Mouse (Mus musculus): ENCODE data around the gene Erich4. TPM values are rescaled to one million over a fixed set of nuclear protein-coding genes. Genes with fewer than 3 reads are reported as not detected.
A peak's percentile ranks its signal among the peaks of the same experiment; 100 is the strongest.

The Erich4 gene
- polyA plus RNA-seq, 1 experiment from 2014 or later = not detected

GRCm38 (mm10) chr7:25637099-25637498 lies 21.4 kb upstream of the Erich4 start:
- Histone ChIP-seq H3K27me3 (ENCODE audit: insufficient read depth, poor library complexity, severe bottlenecking) (no peaks in the 10 kb centered on the region), H3K4me1 (replicated peaks) (no peaks in the 10 kb centered on the region), H3K9me3 (no peaks in the 10 kb centered on the region), H3K4me3 (no peak overlapping the region), H3K36me3 (peaks cover 55% of the 10 kb centered on the region), H3K27ac (no peak overlapping the region)
- no peak for DNase-seq (ENCODE audit: low spot score)
- 91% methylated on average over 5 of the region's 5 CpGs for WGBS

- Histone ChIP-seq H3K9me3 (no peaks in the 10 kb centered on the region), H3K27ac (no peak overlapping the region), H3K27me3 (ENCODE audit: insufficient read depth, poor library complexity, severe bottlenecking) (no peaks in the 10 kb centered on the region), H3K36me3 (peaks cover 57% of the 10 kb centered on the region), H3K4me1 (replicated peaks) (no peaks in the 10 kb centered on the region), H3K4me3 (no peak overlapping the region)
- WGBS = 65% methylated on average over 3 of the region's 3 CpGs
- no peak for DNase-seq (ENCODE audit: low spot score)
Observed at GRCm38 (mm10) chr7:25636373-25636772, 20.7 kb upstream of the Erich4 start.

- Histone ChIP-seq H3K4me3 (no peak overlapping the region), H3K4me1 (replicated peaks) (peaks cover 6% of the 10 kb centered on the region), H3K36me3 (peaks cover 60% of the 10 kb centered on the region), H3K9me3 (no peaks in the 10 kb centered on the region), H3K27me3 (ENCODE audit: insufficient read depth, poor library complexity, severe bottlenecking) (peaks cover 16% of the 10 kb centered on the region), H3K27ac (no peak overlapping the region)
- WGBS = 90% methylated on average over 5 of the region's 5 CpGs
- no peak for DNase-seq (ENCODE audit: low spot score)
Observed at GRCm38 (mm10) chr7:25632679-25633078, 17.0 kb upstream of the Erich4 start.

GRCm38 (mm10) chr7:25628323-25628620 lies 12.6 kb upstream of the Erich4 start:
- no peak for DNase-seq (ENCODE audit: low spot score)
- H3K36me3 ChIP-seq = peaks cover 62% of the 10 kb centered on the region
- peak overlapping the region; percentile 47; the same call in 1 of the 2 replicates for H3K4me3 ChIP-seq
- H3K27ac ChIP-seq = 0 out of 2 replicates have a peak overlapping the region, but pooled peaks have one; percentile 53
- H3K4me1 ChIP-seq (replicated peaks) = peaks cover 18% of the 10 kb centered on the region
- 64% methylated on average over 8 of the region's 8 CpGs for WGBS
- peaks cover 27% of the 10 kb centered on the region for H3K27me3 ChIP-seq (ENCODE audit: insufficient read depth, poor library complexity, severe bottlenecking)
- H3K9me3 ChIP-seq = no peaks in the 10 kb centered on the region

GRCm38 (mm10) chr7:25627431-25628322 lies 12.0 kb upstream of the Erich4 start:
- Histone ChIP-seq H3K27ac (peak overlapping the region; percentile 63), H3K4me3 (peak overlapping the region; percentile 47), H3K27me3 (ENCODE audit: insufficient read depth, poor library complexity, severe bottlenecking) (peaks cover 27% of the 10 kb centered on the region), H3K36me3 (peaks cover 59% of the 10 kb centered on the region), H3K9me3 (no peaks in the 10 kb centered on the region), H3K4me1 (replicated peaks) (peaks cover 18% of the 10 kb centered on the region)
- peak; percentile 51 for DNase-seq (ENCODE audit: low spot score)
- 17% methylated on average over 38 of the region's 38 CpGs for WGBS

GRCm38 (mm10) chr7:25626509-25627430 lies 11.1 kb upstream of the Erich4 start, which contains the start of gene B3gnt8:
B3gnt8 (plus strand) TSS chr7:25626654.
- peaks cover 18% of the 10 kb centered on the region for H3K4me1 ChIP-seq (replicated peaks)
- H3K27ac ChIP-seq = peak within 1 kb of the TSS; percentile 63
- peaks cover 56% of the 10 kb centered on the region for H3K36me3 ChIP-seq
- DNase-seq (ENCODE audit: low spot score) = no peak
- H3K27me3 ChIP-seq (ENCODE audit: insufficient read depth, poor library complexity, severe bottlenecking) = peaks cover 27% of the 10 kb centered on the region
- 21% methylated on average over 28 of the region's 29 CpGs for WGBS
- H3K9me3 ChIP-seq = no peaks in the 10 kb centered on the region
- H3K4me3 ChIP-seq = peak within 1 kb of the TSS; percentile 47

GRCm38 (mm10) chr7:25625594-25626250 lies 10.0 kb upstream of the Erich4 start:
- Histone ChIP-seq H3K36me3 (peaks cover 54% of the 10 kb centered on the region), H3K9me3 (no peaks in the 10 kb centered on the region), H3K27ac (no peak overlapping the region), H3K4me1 (replicated peaks) (peaks cover 18% of the 10 kb centered on the region), H3K4me3 (no peak overlapping the region), H3K27me3 (ENCODE audit: insufficient read depth, poor library complexity, severe bottlenecking) (peaks cover 27% of the 10 kb centered on the region)
- WGBS = 76% methylated on average over 10 of the region's 10 CpGs
- no peak for DNase-seq (ENCODE audit: low spot score)

GRCm38 (mm10) chr7:25624851-25625250 lies 9.2 kb upstream of the Erich4 start:
- WGBS = 77% methylated on average over 5 of the region's 5 CpGs
- Histone ChIP-seq H3K36me3 (peaks cover 47% of the 10 kb centered on the region), H3K4me3 (no peak overlapping the region), H3K27ac (no peak overlapping the region), H3K9me3 (no peaks in the 10 kb centered on the region), H3K4me1 (replicated peaks) (peaks cover 23% of the 10 kb centered on the region), H3K27me3 (ENCODE audit: insufficient read depth, poor library complexity, severe bottlenecking) (peaks cover 27% of the 10 kb centered on the region)
- no peak for DNase-seq (ENCODE audit: low spot score)

GRCm38 (mm10) chr7:25623857-25624370 lies 8.2 kb upstream of the Erich4 start:
- H3K27me3 ChIP-seq (ENCODE audit: insufficient read depth, poor library complexity, severe bottlenecking) = peaks cover 24% of the 10 kb centered on the region
- H3K4me3 ChIP-seq = no peak overlapping the region
- H3K27ac ChIP-seq = no peak overlapping the region
- DNase-seq (ENCODE audit: low spot score) = no peak
- H3K36me3 ChIP-seq = peaks cover 40% of the 10 kb centered on the region
- no peaks in the 10 kb centered on the region for H3K9me3 ChIP-seq
- peaks cover 28% of the 10 kb centered on the region for H3K4me1 ChIP-seq (replicated peaks)
- WGBS = 92% methylated on average over 11 of the region's 11 CpGs

GRCm38 (mm10) chr7:25620751-25621150 lies 5.1 kb upstream of the Erich4 start:
- WGBS = 88% methylated on average over 11 of the region's 11 CpGs

GRCm38 (mm10) chr7:25620101-25620500 lies 4.4 kb upstream of the Erich4 start:
- Histone ChIP-seq H3K27me3 (ENCODE audit: insufficient read depth, poor library complexity, severe bottlenecking) (peaks cover 5% of the 10 kb centered on the region; the same call in 1 of the 2 replicates), H3K4me3 (peak overlapping the region; percentile 59), H3K27ac (no peak overlapping the region), H3K9me3 (no peaks in the 10 kb centered on the region), H3K4me1 (replicated peaks) (peaks cover 13% of the 10 kb centered on the region; the same call in 1 of the 2 replicates), H3K36me3 (peaks cover 34% of the 10 kb centered on the region)
- DNase-seq (ENCODE audit: low spot score) = no peak
- WGBS = 95% methylated on average over 5 of the region's 5 CpGs

More at GRCm38 (mm10) chr7:25620751-25621150, 5.1 kb upstream of the Erich4 start:
- H3K9me3 ChIP-seq = no peaks in the 10 kb centered on the region
- H3K4me1 ChIP-seq (replicated peaks) = peaks cover 13% of the 10 kb centered on the region; the same call in 1 of the 2 replicates
- DNase-seq (ENCODE audit: low spot score) = no peak
- no peak overlapping the region for H3K4me3 ChIP-seq
- peaks cover 40% of the 10 kb centered on the region for H3K36me3 ChIP-seq
- peaks cover 5% of the 10 kb centered on the region; the same call in 1 of the 2 replicates for H3K27me3 ChIP-seq (ENCODE audit: insufficient read depth, poor library complexity, severe bottlenecking)
- H3K27ac ChIP-seq = no peak overlapping the region

GRCm38 (mm10) chr7:25619722-25619991 lies 4.0 kb upstream of the Erich4 start:
- peak overlapping the region; percentile 59 for H3K4me3 ChIP-seq
- WGBS = 22% methylated on average over 5 of the region's 5 CpGs
- H3K27ac ChIP-seq = peak overlapping the region; percentile 67
- peaks cover 29% of the 10 kb centered on the region for H3K36me3 ChIP-seq
- no peak for DNase-seq (ENCODE audit: low spot score)
- no peaks in the 10 kb centered on the region for H3K9me3 ChIP-seq
- H3K4me1 ChIP-seq (replicated peaks) = peaks cover 13% of the 10 kb centered on the region; the same call in 1 of the 2 replicates
- H3K27me3 ChIP-seq (ENCODE audit: insufficient read depth, poor library complexity, severe bottlenecking) = peaks cover 5% of the 10 kb centered on the region; the same call in 1 of the 2 replicates
